Mouse (Mus musculus): Measurements from ENCODE around the gene Sct.

DNA sequence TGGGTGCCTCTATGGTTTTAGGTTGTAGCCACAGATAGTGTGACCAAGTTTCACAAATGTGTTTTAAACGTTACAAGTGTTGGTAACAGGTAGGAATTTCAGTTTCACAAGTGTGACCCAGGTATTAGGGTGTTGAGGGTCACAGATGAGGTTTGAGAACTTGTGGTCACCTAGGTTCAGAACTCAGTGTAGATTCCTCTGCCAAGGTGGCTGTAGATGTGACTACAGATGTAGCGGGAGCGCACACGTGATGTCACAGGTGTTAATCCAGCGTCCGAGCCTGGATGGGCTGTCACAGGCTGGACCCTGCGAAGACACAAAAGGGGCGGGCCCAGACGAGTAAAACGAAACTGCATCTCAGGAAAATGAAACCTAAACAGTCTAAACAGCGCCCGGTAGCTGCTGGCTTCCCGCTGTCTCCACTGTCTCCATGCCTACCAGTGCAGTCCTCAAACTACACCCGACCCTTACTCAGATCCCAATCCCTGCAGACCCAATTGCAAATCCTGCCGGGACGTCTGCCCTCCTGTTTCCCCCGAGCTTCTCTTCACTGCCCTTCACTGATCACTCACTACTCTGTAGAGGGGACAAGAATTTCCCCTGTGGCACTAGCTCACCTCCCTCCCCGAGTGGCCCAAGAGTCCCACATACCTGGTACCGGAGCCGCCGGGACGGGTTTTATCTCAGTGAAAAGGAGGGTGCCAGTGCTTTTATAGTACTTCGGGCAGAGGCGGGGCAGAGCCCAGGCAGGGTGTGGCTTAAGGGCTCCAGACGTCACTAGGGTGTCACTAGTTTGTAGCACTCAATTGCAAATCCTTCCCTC, 13.0 kb downstream of the Sct start, which contains the start of gene Irf7:
- TF ChIP-seq CTCF (IDR thresholded peaks at IDR 0.05) (no peak), EP300 (IDR thresholded peaks at IDR 0.05) (no peak)
